In genomic region chr13:99191063-99191462, GRCm38 (mm10) we compare ENCODE assay signal across 19 mouse cellular contexts. TPM values are rescaled to one million over a fixed set of nuclear protein-coding genes. Genes with fewer than 3 reads are reported as not detected.
DNase-seq lines count a peak whose midpoint lies in the region; ATAC-seq and TF ChIP-seq lines count a peak whose summit lies in the region.
"Had no signal": no experiment of that assay in that cellular context is flagged by ENCODE, and none has a peak within 500 bp of the region (broad histone marks: within the 10 kb centered on the region; RNA-seq: fewer than 3 reads in every experiment).

No protein-coding gene starts in this region.

- 89% methylated on average over 13 of the region's 13 CpGs for WGBS in heart, postnatal 0 days
- 90% methylated on average over 13 of the region's 13 CpGs for WGBS in liver, adult 2 months
- 76% methylated on average over 13 of the region's 13 CpGs for WGBS in liver, embryonic 12.5 days (ENCODE audit: insufficient replicate concordance)
- 65% methylated on average over 13 of the region's 13 CpGs for WGBS in limb, embryonic 15.5 days

- no peaks in the 10 kb centered on the region for H3K9me3 ChIP-seq in heart, postnatal 0 days (replicated peaks; ENCODE audit: control insufficient read depth, low read length)
- H3K9me3 ChIP-seq in liver, embryonic 12.5 days (replicated peaks) = no peaks in the 10 kb centered on the region
- no peaks in the 10 kb centered on the region for H3K9me3 ChIP-seq in limb, embryonic 15.5 days
- H3K9me3 ChIP-seq: embryonic facial prominence, embryonic 13.5 days; hindbrain, embryonic 10.5 days; liver, embryonic 15.5 days; midbrain, embryonic 13.5 days; neural tube, embryonic 13.5 days had no signal

- H3K79me2 ChIP-seq in liver, adult 2 months (ENCODE audit: control insufficient read depth, insufficient read depth, low read length) = no peaks in the 10 kb centered on the region

- peaks cover 40% of the 10 kb centered on the region for H3K4me1 ChIP-seq in heart, postnatal 0 days (ENCODE audit: control insufficient read depth, insufficient read depth)
- H3K4me1 ChIP-seq in liver, adult 2 months (ENCODE audit: control insufficient read depth, insufficient read depth, low read length) = peaks cover 1% of the 10 kb centered on the region; the same call in 1 of the 2 replicates
- H3K4me1 ChIP-seq in liver, embryonic 12.5 days = no peaks in the 10 kb centered on the region
- peaks cover 10% of the 10 kb centered on the region for H3K4me1 ChIP-seq in limb, embryonic 15.5 days
- H3K4me1 ChIP-seq: hindbrain, embryonic 10.5 days; liver, embryonic 15.5 days had no signal

- H3K27ac ChIP-seq in gastrocnemius, adult 2 months = peak overlapping the region; percentile 89
- H3K27ac ChIP-seq in heart, postnatal 0 days (ENCODE audit: low read depth) = peak overlapping the region; percentile 86
- peak overlapping the region; percentile 68; the same call in 1 of the 2 replicates for H3K27ac ChIP-seq in liver, adult 2 months (replicated peaks; ENCODE audit: insufficient read depth, low read depth, low read length)
- no peak overlapping the region for H3K27ac ChIP-seq in liver, embryonic 12.5 days
- 0 out of 2 replicates have a peak overlapping the region, but pooled peaks have one; percentile 3 for H3K27ac ChIP-seq in limb, embryonic 15.5 days
- H3K27ac ChIP-seq: embryonic facial prominence, embryonic 13.5 days; hindbrain, postnatal 0 days; liver, embryonic 15.5 days; midbrain, embryonic 13.5 days had no signal

- no peaks in the 10 kb centered on the region for H3K27me3 ChIP-seq in heart, postnatal 0 days (ENCODE audit: control insufficient read depth, insufficient read depth, low read length)
- H3K27me3 ChIP-seq in liver, adult 2 months (ENCODE audit: control insufficient read depth, insufficient read depth, low read length) = no peaks in the 10 kb centered on the region
- H3K27me3 ChIP-seq in liver, embryonic 12.5 days (replicated peaks) = no peaks in the 10 kb centered on the region
- H3K27me3 ChIP-seq in limb, embryonic 15.5 days = no peaks in the 10 kb centered on the region
- H3K27me3 ChIP-seq: embryonic facial prominence, embryonic 13.5 days; liver, embryonic 15.5 days; midbrain, embryonic 13.5 days; neural tube, embryonic 13.5 days had no signal

- TF ChIP-seq POLR2A in liver, adult 2 months (IDR thresholded peaks at IDR 0.05; ENCODE audit: extremely low read depth, insufficient read depth, low read length) = no peak

- intact Hi-C loops in gastrocnemius, adult 2 months (cut with DNase I) = loop anchor here (2.0 kb wide), 1 partner anchor 48 kb away; no protein-coding TSS in a partner anchor

- peak overlapping the region; percentile 69 for H3K4me3 ChIP-seq in gastrocnemius, adult 2 months
- no peak overlapping the region for H3K4me3 ChIP-seq in heart, postnatal 0 days (ENCODE audit: low read depth, low read length)
- no peak overlapping the region for H3K4me3 ChIP-seq in liver, adult 2 months (ENCODE audit: insufficient read depth, low read depth, low read length)
- H3K4me3 ChIP-seq in liver, embryonic 12.5 days = no peak overlapping the region
- H3K4me3 ChIP-seq in limb, embryonic 15.5 days = no peak overlapping the region
- H3K4me3 ChIP-seq: embryonic facial prominence, embryonic 13.5 days; hindbrain, embryonic 10.5 days; liver, embryonic 15.5 days; midbrain, embryonic 13.5 days; neural tube, embryonic 13.5 days had no signal

- ATAC-seq in heart, postnatal 0 days (ENCODE audit: insufficient read depth, low read depth) = no peak
- no peak for ATAC-seq in liver, embryonic 12.5 days
- no peak for ATAC-seq in limb, embryonic 15.5 days (ENCODE audit: insufficient number of reproducible peaks, low FRiP score, low TSS enrichment, low read depth)
- ATAC-seq: CD4-positive, CD25-positive, alpha-beta regulatory T cell, adult 4 months; forebrain, embryonic 16.5 days; hindbrain, postnatal 0 days; midbrain, embryonic 13.5 days had no signal

- TF ChIP-seq EP300 in heart, postnatal 0 days (IDR thresholded peaks at IDR 0.05; ENCODE audit: low read depth) = no peak

- DNase-seq in gastrocnemius, adult 2 months = peak; percentile 45
- DNase-seq in gastrocnemius, postnatal 4 days (ENCODE audit: low spot score in 2 of 2) = no peak
- DNase-seq in heart, postnatal 0 days (ENCODE audit: low spot score) = no peak
- DNase-seq in heart, adult 8-10 months (ENCODE audit: low spot score) = no peak
- no peak for DNase-seq in liver, adult 2 months (ENCODE audit: extremely low read depth, low read depth, low spot score)
- DNase-seq in layer of hippocampus, postnatal 36 days = no peak
- DNase-seq: cerebellum, adult 11 months; cerebellum, postnatal 10 days; thymus, adult 18-20 months had no signal

- H3K9ac ChIP-seq in heart, postnatal 0 days (replicated peaks; ENCODE audit: low read depth, low read length) = no peak overlapping the region
- H3K9ac ChIP-seq in liver, adult 2 months (ENCODE audit: low read depth, low read length) = no peak overlapping the region
- no peak overlapping the region for H3K9ac ChIP-seq in liver, embryonic 12.5 days
- no peak overlapping the region for H3K9ac ChIP-seq in limb, embryonic 15.5 days
- H3K9ac ChIP-seq: embryonic facial prominence, embryonic 13.5 days; liver, embryonic 15.5 days; midbrain, embryonic 13.5 days; neural tube, embryonic 13.5 days had no signal

- TF ChIP-seq CTCF in gastrocnemius, adult 2 months (IDR thresholded peaks at IDR 0.05) = no peak
- TF ChIP-seq CTCF in heart, postnatal 0 days (IDR thresholded peaks at IDR 0.05; ENCODE audit: low read depth) = no peak
- no peak for TF ChIP-seq CTCF in liver, adult 2 months (IDR thresholded peaks at IDR 0.05; ENCODE audit: low read depth, low read length)

- no peak overlapping the region for H3K4me2 ChIP-seq in heart, postnatal 0 days (ENCODE audit: low read depth, low read length)
- H3K4me2 ChIP-seq in liver, embryonic 12.5 days = no peak overlapping the region
- no peak overlapping the region for H3K4me2 ChIP-seq in limb, embryonic 15.5 days
- H3K4me2 ChIP-seq: embryonic facial prominence, embryonic 13.5 days; midbrain, embryonic 13.5 days; neural tube, embryonic 13.5 days had no signal

- no peaks in the 10 kb centered on the region for H3K36me3 ChIP-seq in heart, postnatal 0 days (replicated peaks; ENCODE audit: control insufficient read depth, insufficient read depth, low read length)
- no peaks in the 10 kb centered on the region for H3K36me3 ChIP-seq in liver, adult 2 months (ENCODE audit: control insufficient read depth, insufficient read depth, low read length)
- no peaks in the 10 kb centered on the region for H3K36me3 ChIP-seq in liver, embryonic 12.5 days
- H3K36me3 ChIP-seq in limb, embryonic 15.5 days = no peaks in the 10 kb centered on the region
- H3K36me3 ChIP-seq: embryonic facial prominence, embryonic 13.5 days; hindbrain, embryonic 10.5 days; liver, embryonic 15.5 days; midbrain, embryonic 13.5 days; neural tube, embryonic 13.5 days had no signal

RNA-seq across cellular contexts. Expression of gene Zfp366, which starts 6.4 kb away (rescaled TPM):
- total RNA-seq in gastrocnemius, adult 2 months (2021) = 1 to 10 TPM; 3.1 to 7.8 TPM
- total RNA-seq in gastrocnemius, postnatal 4 days (2021) = 1 to 10 TPM; 6.0 to 6.4 TPM
- total RNA-seq in heart, postnatal 0 days (2014; rRNA removed; ENCODE audit: low replicate concordance) = 4.5 and 5.6 TPM in 2 replicates
- polyA plus RNA-seq in heart, postnatal 0 days (2015; fragmentation: Nextera tagmentation; extraction: Ambion mirVana) = 0.82 TPM in 2 replicates
- total RNA-seq in heart, adult 8-10 months (2022) = 10 to 100 TPM in 2 of 4 experiments, 1 to 10 TPM in 2; 7.9 to 12.2 (median 9.7) TPM
- total RNA-seq in liver, adult 2 months (2014; rRNA removed) = 0.74 and 1.1 TPM in 2 replicates
- 0.47 and 0.56 TPM in 2 replicates for polyA plus RNA-seq in liver, adult 2 months (2012; rRNA removed)
- polyA plus RNA-seq in liver, embryonic 12.5 days (2016; fragmentation: Nextera tagmentation; extraction: Ambion mirVana) = 0.10 and 0.17 TPM in 2 replicates
- 0.62 and 0.67 TPM in 2 replicates for polyA plus RNA-seq in limb, embryonic 15.5 days (2015; fragmentation: Nextera tagmentation; extraction: Ambion mirVana)
- total RNA-seq in layer of hippocampus, postnatal 36 days (2021) = 1 to 10 TPM; 4.1 to 4.7 TPM
